Mouse (Mus musculus) stomach, postnatal 0 days (tissue): ENCODE measurements around the gene Dlg4. TPM values are rescaled to one million over a fixed set of nuclear protein-coding genes. Genes with fewer than 3 reads are reported as not detected.

Experiments
- ATAC-seq: fragments of 200-750 bp; cut with Nextera tagmentation; 2 replicates; pipeline ENCODE4 v1.8.0; 2017; ENCODE audit not compliant: low FRiP score, low TSS enrichment
- DNase-seq: peaks from one replicate; pipeline ENCODE4 v3.0.0-alpha.2; 2016; ENCODE audit warnings: low spot score
- H3K27ac ChIP-seq: fragments of 300-500 bp; sonication (generic); replicated peaks from 2 replicates; pipeline ENCODE4 v1.5.1; 2014; ENCODE audit warnings: mild to moderate bottlenecking, control low read depth
- H3K27me3 ChIP-seq: fragments of 300-500 bp; sonication (generic); 2 replicates; pipeline ENCODE4 v1.6.1; 2014; ENCODE audit warnings: low read length; ENCODE audit not compliant: control insufficient read depth, insufficient read depth
- H3K36me3 ChIP-seq: fragments of 300-500 bp; sonication (generic); 2 replicates; pipeline ENCODE4 v1.6.1; 2014; ENCODE audit warnings: low read length, mixed read lengths; ENCODE audit not compliant: control insufficient read depth, insufficient read depth
- H3K4me1 ChIP-seq: fragments of 300-500 bp; sonication (generic); replicated peaks from 2 replicates; pipeline ENCODE4 v1.6.1; 2014; ENCODE audit warnings: antibody characterized with exemption; ENCODE audit not compliant: control insufficient read depth, insufficient read depth
- H3K4me2 ChIP-seq: fragments of 300-500 bp; sonication (generic); replicated peaks from 2 replicates; pipeline ENCODE4 v1.6.1; 2014; ENCODE audit warnings: low read depth, mild to moderate bottlenecking, control low read depth, moderate library complexity
- H3K4me3 ChIP-seq: fragments of 300-500 bp; sonication (generic); 2 replicates; pipeline ENCODE4 v1.5.1; 2014; ENCODE audit warnings: low read depth, low read length, control low read depth
- H3K9ac ChIP-seq: fragments of 300-500 bp; sonication (generic); 2 replicates; pipeline ENCODE4 v1.6.1; 2014; ENCODE audit warnings: mild to moderate bottlenecking, low read length, control low read depth, mixed read lengths
- H3K9me3 ChIP-seq: fragments of 300-500 bp; sonication (generic); 2 replicates; pipeline ENCODE4 v1.6.1; 2016; ENCODE audit warnings: low read length; ENCODE audit not compliant: control insufficient read depth
- CTCF ChIP-seq: IDR thresholded peaks from 2 replicates; pipeline ENCODE4 v1.5.1; 2016; ENCODE audit warnings: antibody characterized with exemption, low read depth, mild to moderate bottlenecking, moderate library complexity
- EP300 ChIP-seq: optimal IDR thresholded peaks from 2 replicates; pipeline ENCODE3; 2016; ENCODE audit warnings: antibody characterized with exemption
- WGBS: fragments of 180-500 bp; shearing (Covaris S2); extraction: QIAGEN DNeasy Blood & Tissue Kit; methylation state at CpG from one replicate; pipeline ENCODE4 v1.1.7; 2014; 5-methylcytosine and 5-hydroxymethylcytosine counted together
- polyA plus RNA-seq: library from polyadenylated mRNA; unstranded; fragments of >200 nt; fragmentation: Nextera tagmentation; extraction: Ambion mirVana; gene quantifications from 2 replicates; pipeline ENCODE4 v1.2.1, GENCODE M21; 2015

Dlg4 gene
- polyA plus RNA-seq, 1 experiment from 2014 or later: 2.6 TPM

GRCm38 (mm10) chr11:69998567-69999491 lies 17.9 kb upstream of the Dlg4 start:
- no peaks in the 10 kb centered on the region for H3K4me1 ChIP-seq
- no peaks in the 10 kb centered on the region for H3K9me3 ChIP-seq
- no peak overlapping the region for H3K4me2 ChIP-seq
- TF ChIP-seq CTCF (peak; percentile 55), EP300 (no peak)
- no peak for ATAC-seq
- DNase-seq: no peak
- H3K27me3 ChIP-seq: no peaks in the 10 kb centered on the region
- no peak overlapping the region for H3K27ac ChIP-seq
- peaks cover 20% of the 10 kb centered on the region for H3K36me3 ChIP-seq
- 89% methylated on average over 27 of the region's 27 CpGs for WGBS
- no peak overlapping the region for H3K9ac ChIP-seq
- no peak overlapping the region for H3K4me3 ChIP-seq

GRCm38 (mm10) chr11:69999666-70000065 lies 17.1 kb upstream of the Dlg4 start:
- peaks cover 16% of the 10 kb centered on the region for H3K36me3 ChIP-seq
- 82% methylated on average over 8 of the region's 8 CpGs for WGBS
- no peak overlapping the region for H3K4me2 ChIP-seq
- H3K27ac ChIP-seq: 0 out of 2 replicates have a peak overlapping the region, but pooled peaks have one; percentile 35
- TF ChIP-seq CTCF (no peak), EP300 (no peak)
- no peaks in the 10 kb centered on the region for H3K27me3 ChIP-seq
- H3K9me3 ChIP-seq: no peaks in the 10 kb centered on the region
- no peaks in the 10 kb centered on the region for H3K4me1 ChIP-seq
- ATAC-seq (no peak), DNase-seq (no peak)
- H3K9ac ChIP-seq: no peak overlapping the region
- H3K4me3 ChIP-seq: no peak overlapping the region

GRCm38 (mm10) chr11:70000396-70000898 lies 16.3 kb upstream of the Dlg4 start, which contains the start of gene Dvl2:
Gene Dvl2, plus strand, starts transcription at chr11:70000595.
- Histone ChIP-seq H3K27ac (peak within 1 kb of the TSS; percentile 93), H3K9me3 (no peaks in the 10 kb centered on the region), H3K4me2 (peak within 1 kb of the TSS; percentile 71), H3K9ac (peak within 1 kb of the TSS; percentile 70), H3K4me3 (peak within 1 kb of the TSS; percentile 62), H3K36me3 (peaks cover 16% of the 10 kb centered on the region), H3K27me3 (no peaks in the 10 kb centered on the region), H3K4me1 (no peaks in the 10 kb centered on the region)
- WGBS: 0% methylated on average over 42 of the region's 48 CpGs
- ATAC-seq: peak; percentile 58
- DNase-seq: peak; percentile 96
- TF ChIP-seq EP300 (no peak), CTCF (no peak)

- WGBS: 8% methylated on average over 8 of the region's 8 CpGs
- Histone ChIP-seq H3K27ac (peak overlapping the region; percentile 93), H3K4me1 (no peaks in the 10 kb centered on the region), H3K4me2 (peak overlapping the region; percentile 71), H3K27me3 (no peaks in the 10 kb centered on the region), H3K9ac (peak overlapping the region; percentile 70), H3K4me3 (peak overlapping the region; percentile 62), H3K36me3 (peaks cover 18% of the 10 kb centered on the region), H3K9me3 (no peaks in the 10 kb centered on the region)
- no peak for ATAC-seq
- DNase-seq: no peak
- TF ChIP-seq EP300 (no peak), CTCF (no peak)
Observed at GRCm38 (mm10) chr11:70001159-70001558, 15.6 kb upstream of the Dlg4 start.

DNA sequence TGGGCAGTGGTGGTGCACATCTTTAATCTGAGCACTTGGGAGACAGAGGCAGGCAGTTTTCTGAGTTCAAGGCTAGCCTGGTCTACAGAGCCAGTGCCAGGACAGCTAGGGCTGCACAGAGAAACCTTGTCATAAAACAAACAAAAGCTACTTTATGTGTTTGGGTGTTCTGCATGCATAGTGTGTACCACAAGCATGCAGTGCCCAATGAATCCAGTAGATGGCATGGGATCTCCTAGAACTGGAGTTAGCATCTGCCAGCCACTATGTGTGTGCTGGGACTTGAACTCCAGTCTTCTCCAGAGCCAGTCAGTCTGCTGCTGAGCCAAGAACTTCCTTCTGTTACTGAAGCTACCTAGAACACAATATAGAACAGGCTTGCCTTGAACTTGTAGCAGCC lies 14.9 kb upstream of the Dlg4 start:
- H3K9me3 ChIP-seq: no peaks in the 10 kb centered on the region
- no peak overlapping the region for H3K27ac ChIP-seq
- H3K36me3 ChIP-seq: peaks cover 20% of the 10 kb centered on the region
- H3K4me2 ChIP-seq: peak overlapping the region; percentile 71
- no peak for ATAC-seq
- no peaks in the 10 kb centered on the region for H3K4me1 ChIP-seq
- H3K9ac ChIP-seq: no peak overlapping the region
- no peaks in the 10 kb centered on the region for H3K27me3 ChIP-seq
- peak; percentile 71 for DNase-seq
- TF ChIP-seq CTCF: peak; percentile 75
- no peak for TF ChIP-seq EP300
- peak overlapping the region; percentile 62; the same call in 1 of the 2 replicates for H3K4me3 ChIP-seq

DNA sequence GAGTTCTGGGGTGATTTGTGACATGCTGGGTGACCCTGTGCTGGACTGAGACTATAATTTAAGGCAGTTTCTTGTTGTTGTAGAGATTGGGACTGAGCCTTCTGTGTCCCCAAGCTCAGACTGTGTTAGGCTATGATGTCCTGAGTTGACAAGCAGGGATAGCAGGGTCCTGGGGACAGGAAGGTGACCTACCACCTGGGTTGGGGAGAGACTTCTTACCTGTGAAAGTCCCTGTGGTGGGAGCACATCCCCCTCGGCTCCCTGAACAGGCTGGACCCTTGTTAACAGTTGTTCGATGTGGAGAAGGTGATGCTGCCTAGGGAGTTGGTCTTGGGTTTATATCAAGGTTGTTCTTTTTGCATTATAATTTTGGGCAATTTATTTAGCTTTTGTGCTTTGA lies 14.3 kb upstream of the Dlg4 start:
- Histone ChIP-seq H3K4me3 (no peak overlapping the region), H3K4me1 (no peaks in the 10 kb centered on the region), H3K4me2 (0 out of 2 replicates have a peak overlapping the region, but pooled peaks have one; percentile 71), H3K36me3 (peaks cover 25% of the 10 kb centered on the region), H3K9me3 (no peaks in the 10 kb centered on the region), H3K27me3 (no peaks in the 10 kb centered on the region), H3K27ac (no peak overlapping the region), H3K9ac (no peak overlapping the region)
- TF ChIP-seq CTCF (no peak), EP300 (no peak)
- ATAC-seq (no peak), DNase-seq (no peak)
- 87% methylated on average over 2 of the region's 2 CpGs for WGBS
